Mouse (Mus musculus) C2C12 (cell line): Measurements from ENCODE around the gene Pcbp3.

Experiments
- CEBPB ChIP-seq: IDR thresholded peaks from one replicate; pipeline ENCODE4 v1.6.1; 2011; ENCODE audit warnings: low read depth, mild to moderate bottlenecking, control low read depth, moderate library complexity
- CTCF ChIP-seq: IDR thresholded peaks from one replicate; pipeline ENCODE4 v1.5.1; 2011; ENCODE audit not compliant: control insufficient read depth, insufficient read depth, insufficient read length
- FOSL1 ChIP-seq: IDR thresholded peaks from one replicate; pipeline ENCODE4 v1.8.0; 2011; ENCODE audit warnings: mild to moderate bottlenecking, low read length; ENCODE audit not compliant: poor library complexity, insufficient read depth, severe bottlenecking
- MAX ChIP-seq: IDR thresholded peaks from one replicate; pipeline ENCODE4 v1.6.1; 2011; ENCODE audit warnings: mild to moderate bottlenecking, control low read depth
- MYOD1 ChIP-seq: IDR thresholded peaks from one replicate; pipeline ENCODE4 v1.6.1; 2011; ENCODE audit warnings: low read depth; ENCODE audit not compliant: control insufficient read depth, insufficient read length
- MYOG ChIP-seq: IDR thresholded peaks from one replicate; pipeline ENCODE4 v1.6.1; 2011; ENCODE audit not compliant: control insufficient read depth, insufficient read length; ENCODE audit errors: extremely low read depth
- USF1 ChIP-seq: IDR thresholded peaks from one replicate; pipeline ENCODE4 v1.6.1; 2011; ENCODE audit warnings: low read depth, mild to moderate bottlenecking, control low read depth, moderate library complexity

GRCm38 (mm10) chr10:76844365-76844764, 117.3 kb downstream of the Pcbp3 start:
- TF ChIP-seq MYOD1: no peak
- no peak for TF ChIP-seq MYOG
- TF ChIP-seq CTCF: no peak
- no peak for TF ChIP-seq CEBPB
- TF ChIP-seq MAX: no peak
- TF ChIP-seq USF1: no peak
- TF ChIP-seq FOSL1: no peak
